Mouse (Mus musculus): ENCODE measurements at regions not wholly inside any gene's neighbourhood (a gene's known extent, or its start where the extent isn't known, plus 50 kb on each side); places are given as distances from the start of the nearest gene placed in this dataset.

- DNase-seq (ENCODE audit: low read depth) = peak; percentile 2
Measured at GRCm38 (mm10) chrX:50501181-50501580, 72.9 kb upstream of the Olfr1324 start.

DNA sequence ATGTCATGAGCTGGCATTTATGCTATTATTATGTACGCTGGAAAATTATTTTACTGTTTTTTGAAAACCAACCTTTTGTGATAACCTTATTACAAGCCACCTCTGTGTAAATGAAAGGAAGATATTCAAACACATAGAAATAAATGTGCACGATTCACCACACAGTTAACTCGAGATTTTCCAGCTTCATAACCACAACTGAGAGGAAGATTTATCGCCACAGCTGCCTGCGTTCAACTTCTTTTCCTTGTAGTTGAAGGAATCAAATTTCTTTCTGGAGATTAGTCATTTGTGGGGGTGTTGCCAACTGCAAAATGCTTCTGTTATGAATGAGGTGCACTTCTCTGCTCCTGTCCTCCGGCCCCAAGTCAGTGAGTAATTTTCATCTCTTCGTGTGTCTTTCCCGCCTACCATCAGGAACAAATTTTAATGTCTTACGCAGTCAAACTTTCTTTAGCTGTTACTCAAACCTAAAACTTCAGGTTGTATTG, 62.2 kb upstream of the Olfr1324 start:
- DNase-seq (ENCODE audit: low read depth) = peak; percentile 45
